Mouse (Mus musculus): ENCODE measurements at regions not wholly inside any gene's neighbourhood (a gene's known extent, or its start where the extent isn't known, plus 50 kb on each side); places are given as distances from the start of the nearest gene placed in this dataset.
"Not testable (repeated sequence)": the region's sequence is repeated elsewhere in the genome, so short reads cannot be mapped to it uniquely, and the experiment has no call there.

DNA sequence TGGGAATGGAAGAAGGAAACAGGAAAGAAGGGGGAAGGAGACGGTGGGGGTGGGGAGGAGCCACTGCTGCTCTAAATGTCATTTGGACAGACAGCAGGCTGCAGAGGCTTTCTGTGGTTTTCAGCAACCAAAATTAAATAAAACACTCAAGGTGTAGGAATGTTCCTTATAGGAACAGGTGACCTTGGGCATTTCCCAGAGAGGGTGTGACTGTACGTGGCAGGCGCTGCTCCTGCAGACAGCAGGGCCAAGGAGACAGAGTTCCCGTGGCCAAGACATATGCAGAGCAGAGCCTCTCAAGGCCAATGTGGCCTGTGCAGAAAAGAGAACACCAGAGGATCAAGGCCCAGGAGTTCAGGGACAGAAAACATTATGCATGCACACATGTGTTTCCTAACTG lies 175.9 kb upstream of the Afdn start:
- no peak for DNase-seq (ENCODE audit: low read depth, low spot score)

DNA sequence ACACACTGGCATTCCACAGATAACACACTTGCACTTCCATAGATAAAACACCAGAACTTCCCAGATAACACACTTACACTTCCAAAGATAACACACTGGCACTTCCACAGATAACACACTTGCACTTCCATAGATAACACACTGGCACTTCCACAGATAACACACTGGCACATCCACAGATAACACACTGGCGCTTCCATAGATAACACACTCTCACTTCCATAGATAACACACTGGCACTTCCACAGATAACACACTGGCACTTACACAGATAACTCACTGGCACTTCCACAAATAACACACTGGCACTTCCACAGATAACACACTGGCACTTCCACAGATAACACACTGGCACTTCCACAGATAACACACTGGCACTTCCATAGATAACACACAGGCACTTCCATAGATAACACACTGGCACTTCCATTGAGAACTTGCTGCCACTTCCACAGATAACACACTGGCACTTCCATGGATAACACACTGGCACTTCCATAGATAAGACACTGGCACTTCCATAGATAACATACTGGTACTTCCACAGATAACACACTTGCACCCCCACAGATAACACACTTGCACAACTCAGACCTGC lies 170.0 kb upstream of the Afdn start:
- DNase-seq (ENCODE audit: low read depth, low spot score) = not testable (repeated sequence)

Measured in mesoderm, embryonic 11.5 days (tissue).